Mouse (Mus musculus): Measurements from ENCODE around the gene Vac14.

Vac14 gene

GRCm38 (mm10) chr8:110754713-110755112 lies 136.3 kb downstream of the Vac14 start:
- no peak for DNase-seq

- no peak for DNase-seq
These were observed 137.3 kb downstream of the Vac14 start for GRCm38 (mm10) chr8:110755511-110756170.

- no peak for DNase-seq
These were observed 137.8 kb downstream of the Vac14 start for GRCm38 (mm10) chr8:110756196-110756595.

- peak; percentile 43 for DNase-seq
These were observed 142.0 kb downstream of the Vac14 start for GRCm38 (mm10) chr8:110760280-110760940.

- DNase-seq, result peak; percentile 89
These were observed 142.8 kb downstream of the Vac14 start for GRCm38 (mm10) chr8:110761185-110761584.

- DNase-seq, result peak; percentile 42
These were observed 143.6 kb downstream of the Vac14 start for GRCm38 (mm10) chr8:110761988-110762387.

GRCm38 (mm10) chr8:110764671-110765070 lies 146.3 kb downstream of the Vac14 start:
- DNase-seq, result no peak

GRCm38 (mm10) chr8:110767261-110767660 lies 148.9 kb downstream of the Vac14 start:
- no peak for DNase-seq
